Mouse (Mus musculus) frontal cortex, adult (tissue): ENCODE measurements around the gene Btbd35f24.
"Not testable (repeated sequence)": the region's sequence is repeated elsewhere in the genome, so short reads cannot be mapped to it uniquely, and the experiment has no call there.

Experiments
- ATAC-seq: cut with Nextera tagmentation; 2 replicates; pipeline ENCODE4 v1.9.2; 2017; ENCODE audit warnings: mild to moderate bottlenecking, moderate library complexity, mixed read lengths; ENCODE audit not compliant: low TSS enrichment

The Btbd35f24 gene

DNA sequence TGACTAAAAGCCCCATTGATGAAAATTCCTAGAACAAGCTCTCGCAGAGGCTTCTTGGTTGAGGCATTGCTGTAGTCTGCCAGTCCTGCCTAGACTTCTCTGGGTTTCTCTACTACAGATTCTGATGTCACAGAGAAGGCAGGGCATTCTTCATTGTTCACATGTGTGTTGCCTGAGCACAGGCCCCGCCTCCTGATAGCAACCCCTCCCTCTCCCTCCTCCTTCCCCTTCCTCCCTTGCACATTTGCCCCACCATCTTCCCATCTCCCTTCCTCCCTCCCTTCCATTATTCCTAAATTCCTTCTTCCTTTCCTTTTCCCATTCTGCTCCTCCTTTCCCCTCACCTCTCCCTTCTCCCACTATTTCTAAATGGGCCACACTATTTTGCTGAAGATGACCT is at the start of gene Btbd35f24:
Gene Btbd35f24 (minus strand): TSS at position 101 of the 400 bp plus-strand sequence.
- ATAC-seq: not testable (repeated sequence)
